8 mouse cellular contexts compared by ENCODE assay signal in the genomic region with DNA sequence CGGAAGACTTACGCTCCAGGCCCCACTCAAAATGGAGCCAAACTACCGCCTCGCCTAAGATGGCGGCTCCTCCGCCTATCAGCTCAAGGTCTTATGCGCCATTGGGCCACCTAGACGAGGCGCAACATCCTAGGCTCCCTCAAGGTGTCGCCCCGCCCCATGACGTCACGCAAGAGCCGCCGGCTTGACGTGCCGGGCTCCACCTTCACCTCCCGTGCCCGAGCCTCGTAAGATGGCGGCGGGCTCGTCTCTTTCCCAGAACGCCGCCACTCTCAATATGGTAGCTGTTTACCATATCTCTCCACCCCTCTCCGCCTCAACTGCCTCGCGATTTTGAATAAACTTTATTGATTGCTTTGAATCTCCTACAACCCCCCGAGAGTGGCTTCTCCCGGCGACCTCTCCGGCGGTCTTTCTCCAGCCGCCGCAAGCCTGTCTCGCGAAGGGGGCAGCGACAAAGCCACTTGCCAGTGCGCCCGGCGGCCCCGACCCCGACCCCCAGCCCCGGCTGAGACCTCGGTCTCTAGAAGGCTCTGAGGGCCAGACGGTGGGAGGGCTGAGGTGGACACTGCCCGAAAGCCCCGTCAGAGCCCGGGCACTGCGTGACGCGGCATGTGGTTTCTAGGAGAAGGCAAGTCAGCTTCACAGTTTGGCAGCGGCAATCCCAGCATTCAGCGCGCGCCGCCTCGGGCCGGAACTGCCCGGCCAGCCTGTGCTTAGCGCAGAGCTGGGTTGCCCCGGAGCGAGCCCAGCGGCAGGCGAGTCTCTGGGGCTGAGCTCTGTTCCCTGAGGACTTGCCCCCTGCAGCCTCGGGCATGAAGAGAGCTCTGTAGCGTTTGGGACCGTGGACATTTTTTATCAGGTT. TPM values are rescaled to one million over a fixed set of nuclear protein-coding genes. Genes with fewer than 3 reads are reported as not detected.
A peak's percentile ranks its signal among the peaks of the same experiment; 100 is the strongest.
DNase-seq lines count a peak whose midpoint lies in the region; ATAC-seq and TF ChIP-seq lines count a peak whose summit lies in the region.

A gene (plus strand): TSS at position 215 of the 865 bp plus-strand sequence.

- H3K4me3 ChIP-seq in bone marrow macrophage, adult 2 months (ENCODE audit: insufficient read depth, low read length): peak within 1 kb of the TSS; percentile 79
- H3K4me3 ChIP-seq in embryonic fibroblast, embryonic 13.5 days (ENCODE audit: insufficient read depth, low read length): peak within 1 kb of the TSS; percentile 76
- peak within 1 kb of the TSS; percentile 57 for H3K4me3 ChIP-seq in kidney, embryonic 14.5 days (ENCODE audit: low read length)
- peak within 1 kb of the TSS; percentile 57 for H3K4me3 ChIP-seq in limb, embryonic 15.5 days

- no peaks in the 10 kb centered on the region for H3K9me3 ChIP-seq in kidney, embryonic 14.5 days (ENCODE audit: control insufficient read depth, low read length)
- no peaks in the 10 kb centered on the region for H3K9me3 ChIP-seq in limb, embryonic 15.5 days

- peak; percentile 94 for DNase-seq in A20 (ENCODE audit: low read depth, low spot score)
- peak; percentile 94 to 96 for DNase-seq in heart, adult 9 months (ENCODE audit: low spot score in 2 of 2)
- peak; percentile 76 to 89 for DNase-seq in monocyte, adult 2 months (ENCODE audit: low read depth in 1 of 2, low spot score in 2 of 2)
- DNase-seq in spleen, postnatal 36 days (ENCODE audit: low spot score in 2 of 2): peak; percentile 96

- H3K4me2 ChIP-seq in kidney, embryonic 14.5 days (replicated peaks; ENCODE audit: low read depth, low read length): peak within 1 kb of the TSS; percentile 55
- H3K4me2 ChIP-seq in limb, embryonic 15.5 days: peak within 1 kb of the TSS; percentile 53

- H3K36me3 ChIP-seq in kidney, embryonic 14.5 days (ENCODE audit: control insufficient read depth, insufficient read depth, low read length): no peaks in the 10 kb centered on the region
- no peaks in the 10 kb centered on the region for H3K36me3 ChIP-seq in limb, embryonic 15.5 days

- TF ChIP-seq POLR2A in bone marrow macrophage, adult 2 months (IDR thresholded peaks at IDR 0.05; ENCODE audit: borderline replicate concordance, low read depth, low read length): no peak
- peak; percentile 70 for TF ChIP-seq POLR2A in embryonic fibroblast, embryonic 13.5 days (IDR thresholded peaks at IDR 0.05; ENCODE audit: low read depth, low read length)

- H3K9ac ChIP-seq in kidney, embryonic 14.5 days (ENCODE audit: low read depth, low read length): peak within 1 kb of the TSS; percentile 72
- H3K9ac ChIP-seq in limb, embryonic 15.5 days: peak within 1 kb of the TSS; percentile 58

- 23% methylated on average over 68 of the region's 68 CpGs for WGBS in kidney, embryonic 14.5 days
- WGBS in limb, embryonic 15.5 days: 25% methylated on average over 68 of the region's 68 CpGs

- peaks cover 6% of the 10 kb centered on the region for H3K4me1 ChIP-seq in bone marrow macrophage, adult 2 months (ENCODE audit: control insufficient read depth, insufficient read depth, low read length)
- H3K4me1 ChIP-seq in embryonic fibroblast, embryonic 13.5 days (ENCODE audit: control insufficient read depth, insufficient read depth, low read length): no peaks in the 10 kb centered on the region
- H3K4me1 ChIP-seq in kidney, embryonic 14.5 days (ENCODE audit: control insufficient read depth, insufficient read depth, low read length): no peaks in the 10 kb centered on the region
- H3K4me1 ChIP-seq in limb, embryonic 15.5 days: no peaks in the 10 kb centered on the region

- no peaks in the 10 kb centered on the region for H3K27me3 ChIP-seq in kidney, embryonic 14.5 days (ENCODE audit: control insufficient read depth, insufficient read depth, low read length)
- peaks cover 6% of the 10 kb centered on the region for H3K27me3 ChIP-seq in limb, embryonic 15.5 days

- ATAC-seq in kidney, embryonic 14.5 days (ENCODE audit: low FRiP score, low TSS enrichment): peak; percentile 96
- peak; percentile 96 for ATAC-seq in limb, embryonic 15.5 days (ENCODE audit: insufficient number of reproducible peaks, low FRiP score, low TSS enrichment, low read depth)

- H3K27ac ChIP-seq in bone marrow macrophage, adult 2 months (ENCODE audit: insufficient read depth, low read depth, low read length): peak within 1 kb of the TSS; percentile 89
- peak within 1 kb of the TSS; percentile 86 for H3K27ac ChIP-seq in embryonic fibroblast, embryonic 13.5 days (ENCODE audit: insufficient read depth, low read length)
- peak within 1 kb of the TSS; percentile 97 for H3K27ac ChIP-seq in kidney, embryonic 14.5 days (ENCODE audit: low read depth, low read length)
- H3K27ac ChIP-seq in limb, embryonic 15.5 days: peak within 1 kb of the TSS; percentile 98

- TF ChIP-seq CTCF in bone marrow macrophage, adult 2 months (IDR thresholded peaks at IDR 0.05; ENCODE audit: low read depth, low read length): no peak
- no peak for TF ChIP-seq CTCF in embryonic fibroblast, embryonic 13.5 days (IDR thresholded peaks at IDR 0.05; ENCODE audit: borderline replicate concordance, insufficient read depth, low read length)

RNA-seq across cellular contexts. Expression of the gene that starts here (rescaled TPM):
- 23.9 and 25.2 TPM in 2 replicates for polyA plus RNA-seq in bone marrow macrophage, adult 2 months (2012; ENCODE audit: insufficient read depth, insufficient read length, missing spikeins)
- 18.4 and 24.1 TPM in 2 replicates for polyA plus RNA-seq in embryonic fibroblast, embryonic 13.5 days (2011; ENCODE audit: insufficient read length, low read depth, missing spikeins)
- polyA plus RNA-seq in kidney, embryonic 14.5 days (2014; fragmentation: Nextera tagmentation; extraction: Ambion mirVana): 13.9 and 20.7 TPM in 2 replicates
- polyA plus RNA-seq in limb, embryonic 15.5 days (2015; fragmentation: Nextera tagmentation; extraction: Ambion mirVana): 12.8 and 14.8 TPM in 2 replicates

Comparison
In these comparisons a context has a peak if more than half of its experiments do, and no peak if none do; other contexts are left out.
1. Peak in every context shown above with its lines: DNase-seq, ATAC-seq, H3K4me3 ChIP-seq and H3K27ac ChIP-seq.